Mouse (Mus musculus): ENCODE measurements around the gene Pebp1.

GRCm38 (mm10) chr5:117304947-117305346 is 17.5 kb upstream of the Pebp1 start:
- TF ChIP-seq CTCF (IDR thresholded peaks at IDR 0.05; ENCODE audit: low read depth) (peak; percentile 81), EP300 (optimal IDR thresholded peaks at IDR 0.05) (no peak)

All from stomach, postnatal 0 days (tissue).